Mouse (Mus musculus): ENCODE measurements around the gene Il1b.

Il1b gene

GRCm38 (mm10) chr2:129371039-129371438, at the start of gene Il1b:
Gene Il1b, minus strand, starts transcription at chr2:129371139.
- no peak for DNase-seq

- no peak for DNase-seq
Measured at GRCm38 (mm10) chr2:129419361-129419880, 48.5 kb upstream of the Il1b start.

- no peak for DNase-seq
Measured at GRCm38 (mm10) chr2:129414593-129414992, 43.7 kb upstream of the Il1b start.

- DNase-seq: no peak
Measured at GRCm38 (mm10) chr2:129413488-129413887, 42.5 kb upstream of the Il1b start.

GRCm38 (mm10) chr2:129411651-129412050, 40.7 kb upstream of the Il1b start:
- no peak for DNase-seq

- no peak for DNase-seq
Measured at GRCm38 (mm10) chr2:129410344-129410743, 39.4 kb upstream of the Il1b start.

- peak; percentile 43 to 68 for DNase-seq
Measured at GRCm38 (mm10) chr2:129408476-129408875, 37.5 kb upstream of the Il1b start.

GRCm38 (mm10) chr2:129407596-129407995, 36.7 kb upstream of the Il1b start:
- DNase-seq: no peak

GRCm38 (mm10) chr2:129406508-129406907, 35.6 kb upstream of the Il1b start:
- no peak for DNase-seq

- no peak for DNase-seq
Measured at GRCm38 (mm10) chr2:129403786-129404185, 32.8 kb upstream of the Il1b start.

- no peak for DNase-seq
Measured at GRCm38 (mm10) chr2:129402330-129402729, 31.4 kb upstream of the Il1b start.

- DNase-seq: no peak
Measured at GRCm38 (mm10) chr2:129401803-129402202, 30.9 kb upstream of the Il1b start.

GRCm38 (mm10) chr2:129398176-129398575, 27.2 kb upstream of the Il1b start:
- DNase-seq: no peak

GRCm38 (mm10) chr2:129393524-129393923, 22.6 kb upstream of the Il1b start:
- DNase-seq: no peak

- DNase-seq: no peak
Measured at GRCm38 (mm10) chr2:129390161-129390560, 19.2 kb upstream of the Il1b start.

GRCm38 (mm10) chr2:129389323-129389722, 18.4 kb upstream of the Il1b start:
- DNase-seq: no peak

- peak in 1 of 2 experiments; percentile 34 for DNase-seq
Measured at GRCm38 (mm10) chr2:129385331-129385730, 14.4 kb upstream of the Il1b start.

GRCm38 (mm10) chr2:129384272-129384660, 13.3 kb upstream of the Il1b start:
- no peak for DNase-seq

- no peak for DNase-seq
Measured at GRCm38 (mm10) chr2:129383512-129384271, 12.8 kb upstream of the Il1b start.

GRCm38 (mm10) chr2:129380746-129381474, 10.0 kb upstream of the Il1b start:
- no peak for DNase-seq

- no peak for DNase-seq
Measured at GRCm38 (mm10) chr2:129380211-129380610, 9.3 kb upstream of the Il1b start.

GRCm38 (mm10) chr2:129373307-129373706, 2.4 kb upstream of the Il1b start:
- DNase-seq: peak; percentile 23 to 32

- DNase-seq: no peak
Measured at GRCm38 (mm10) chr2:129369615-129370014, 1.3 kb downstream of the Il1b start.

GRCm38 (mm10) chr2:129368795-129369194, 2.1 kb downstream of the Il1b start:
- no peak for DNase-seq
